Mouse (Mus musculus) lung, adult 2 months (tissue): ENCODE data around the gene Prelid3b.

Source experiments
- CTCF ChIP-seq: fragments of 200-500 bp; IDR thresholded peaks from 2 replicates; pipeline ENCODE4 v1.5.1; 2011; ENCODE audit warnings: mild to moderate bottlenecking, low read length, control low read depth; ENCODE audit not compliant: insufficient read depth
- POLR2A ChIP-seq: fragments of 200-500 bp; IDR thresholded peaks from 2 replicates; pipeline ENCODE4 v1.6.1; 2011; ENCODE audit warnings: low read depth, mild to moderate bottlenecking, control low read depth, low read length, borderline replicate concordance; ENCODE audit errors: extremely low read depth

- no peak for TF ChIP-seq CTCF
- no peak for TF ChIP-seq POLR2A
Measured at GRCm38 (mm10) chr2:174428076-174428835, 44.6 kb downstream of the Prelid3b start.
